28 mouse cellular contexts compared by ENCODE assay signal in the genomic region with DNA sequence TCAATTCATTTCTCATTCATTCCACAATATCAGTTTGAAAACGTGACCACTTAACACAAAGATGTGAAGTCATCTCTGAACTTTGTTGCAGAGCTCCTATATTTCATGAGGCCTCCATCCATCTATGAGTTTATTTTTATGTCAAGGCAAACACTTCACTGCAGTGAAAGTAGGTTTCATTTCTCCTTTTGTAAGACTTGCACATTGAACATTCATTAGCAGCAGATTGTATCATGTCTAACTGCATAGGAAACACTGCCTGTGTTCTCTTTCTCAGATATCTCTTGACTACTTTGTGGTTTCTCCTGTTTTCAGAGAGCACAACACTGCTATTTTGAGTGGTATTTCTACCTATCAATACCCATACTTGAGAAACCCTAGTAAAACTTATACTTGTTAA.
"Had no signal": no experiment of that assay in that cellular context is flagged by ENCODE, and none has a peak within 500 bp of the region (broad histone marks: within the 10 kb centered on the region; RNA-seq: fewer than 3 reads in every experiment).

No protein-coding gene starts in this region.

- H3K4me2 ChIP-seq: heart, embryonic 13.5 days; heart, embryonic 15.5 days; hindbrain, embryonic 12.5 days; hindbrain, embryonic 14.5 days; intestine, embryonic 15.5 days; limb, embryonic 12.5 days; liver, embryonic 11.5 days; liver, embryonic 13.5 days; liver, embryonic 15.5 days had no signal

- H3K36me3 ChIP-seq: heart, embryonic 10.5 days; heart, embryonic 13.5 days; heart, embryonic 15.5 days; hindbrain, embryonic 10.5 days; hindbrain, embryonic 12.5 days; intestine, embryonic 15.5 days; limb, embryonic 10.5 days; limb, embryonic 12.5 days; liver, embryonic 13.5 days; liver, embryonic 15.5 days had no signal

- H3K9ac ChIP-seq: heart, embryonic 13.5 days; heart, embryonic 15.5 days; hindbrain, embryonic 12.5 days; hindbrain, embryonic 14.5 days; intestine, embryonic 15.5 days; limb, embryonic 12.5 days; liver, embryonic 13.5 days; liver, embryonic 15.5 days had no signal

- DNase-seq: gastrocnemius, adult 2 months; gastrocnemius, postnatal 10 days; gastrocnemius, postnatal 25 days; heart, adult 11 months; heart, adult 2 months; heart, postnatal 4 days; kidney, adult 18-20 months; kidney, adult 8-10 months; kidney, postnatal 14 days; kidney, postnatal 36 days; layer of hippocampus, adult 9-11 months; layer of hippocampus, postnatal 36 days; liver; liver, embryonic 13.5 days had no signal

- H3K27me3 ChIP-seq: heart, embryonic 13.5 days; heart, embryonic 15.5 days; hindbrain, embryonic 12.5 days; intestine, embryonic 15.5 days; limb, embryonic 12.5 days; liver, embryonic 13.5 days; liver, embryonic 15.5 days had no signal

- H3K9me3 ChIP-seq: heart, embryonic 10.5 days; heart, embryonic 13.5 days; heart, embryonic 15.5 days; hindbrain, embryonic 10.5 days; hindbrain, embryonic 12.5 days; intestine, embryonic 15.5 days; limb, embryonic 10.5 days; limb, embryonic 12.5 days; liver, embryonic 13.5 days; liver, embryonic 15.5 days had no signal

- H3K4me3 ChIP-seq: gastrocnemius, adult 2 months; heart, adult 2 months; heart, embryonic 10.5 days; heart, embryonic 13.5 days; heart, embryonic 15.5 days; hindbrain, embryonic 10.5 days; hindbrain, embryonic 12.5 days; intestine, embryonic 15.5 days; limb, embryonic 10.5 days; limb, embryonic 12.5 days; liver, embryonic 13.5 days; liver, embryonic 15.5 days had no signal

- H3K4me1 ChIP-seq: heart, embryonic 10.5 days; heart, embryonic 13.5 days; heart, embryonic 15.5 days; hindbrain, embryonic 10.5 days; hindbrain, embryonic 12.5 days; intestine, embryonic 15.5 days; limb, embryonic 10.5 days; limb, embryonic 12.5 days; liver, embryonic 13.5 days; liver, embryonic 15.5 days had no signal

- ATAC-seq: hindbrain, embryonic 16.5 days; inflammation-experienced regulatory T-cells, adult 6 months; intestine, embryonic 15.5 days; intestine, postnatal 0 days had no signal

- H3K27ac ChIP-seq: gastrocnemius, adult 2 months; heart, adult 2 months; heart, embryonic 10.5 days; heart, embryonic 13.5 days; heart, embryonic 15.5 days; hindbrain, embryonic 10.5 days; hindbrain, embryonic 12.5 days; hindbrain, embryonic 14.5 days; intestine, embryonic 15.5 days; limb, embryonic 10.5 days; limb, embryonic 12.5 days; liver, embryonic 13.5 days; liver, embryonic 15.5 days had no signal
